9 mouse cellular contexts compared by ENCODE assay signal in genomic region chr1:135734225-135734937, GRCm38 (mm10). TPM values are rescaled to one million over a fixed set of nuclear protein-coding genes. Genes with fewer than 3 reads are reported as not detected.
DNase-seq lines count a peak whose midpoint lies in the region; ATAC-seq lines count a peak whose summit lies in the region.
"Had no signal": no experiment of that assay in that cellular context is flagged by ENCODE, and none has a peak within 500 bp of the region (broad histone marks: within the 10 kb centered on the region; RNA-seq: fewer than 3 reads in every experiment).

No protein-coding gene starts in this region.

- no peak for ATAC-seq in megakaryocyte, adult 5-6 weeks (ENCODE audit: poor library complexity, severe bottlenecking)
- ATAC-seq in forebrain, embryonic 16.5 days = peak; percentile 70
- ATAC-seq in hindbrain, embryonic 14.5 days (ENCODE audit: low FRiP score) = peak; percentile 71; the same call in 1 of the 2 replicates
- ATAC-seq in neural tube, embryonic 14.5 days (ENCODE audit: low read depth) = peak; percentile 73
- ATAC-seq in erythroblast, adult 5-6 weeks (replicated peaks; ENCODE audit: low FRiP score, poor library complexity, severe bottlenecking) = no peak

- WGBS in forebrain, embryonic 16.5 days = 22% methylated on average over 6 of the region's 7 CpGs
- 29% methylated on average over 6 of the region's 7 CpGs for WGBS in hindbrain, embryonic 14.5 days
- 33% methylated on average over 6 of the region's 7 CpGs for WGBS in neural tube, embryonic 14.5 days

- peaks cover 2% of the 10 kb centered on the region; the same call in 1 of the 2 replicates for H3K9me3 ChIP-seq in megakaryocyte, embryonic 14.5 days
- H3K9me3 ChIP-seq in forebrain, embryonic 16.5 days (ENCODE audit: control insufficient read depth, low read length) = no peaks in the 10 kb centered on the region
- H3K9me3 ChIP-seq in hindbrain, embryonic 14.5 days (ENCODE audit: control insufficient read depth, low read length) = no peaks in the 10 kb centered on the region
- H3K9me3 ChIP-seq in neural tube, embryonic 14.5 days (ENCODE audit: control insufficient read depth, low read length) = no peaks in the 10 kb centered on the region

- H3K9ac ChIP-seq in forebrain, embryonic 16.5 days (replicated peaks; ENCODE audit: low read depth, low read length) = no peak overlapping the region
- no peak overlapping the region for H3K9ac ChIP-seq in hindbrain, embryonic 14.5 days
- no peak overlapping the region for H3K9ac ChIP-seq in neural tube, embryonic 14.5 days (replicated peaks; ENCODE audit: low read depth, low read length)

- H3K4me1 ChIP-seq in megakaryocyte, embryonic 14.5 days = peaks cover 92% of the 10 kb centered on the region
- H3K4me1 ChIP-seq in forebrain, embryonic 16.5 days (replicated peaks; ENCODE audit: control insufficient read depth, insufficient read depth, low read length) = peaks cover 28% of the 10 kb centered on the region
- peaks cover 34% of the 10 kb centered on the region for H3K4me1 ChIP-seq in hindbrain, embryonic 14.5 days (replicated peaks; ENCODE audit: control insufficient read depth, insufficient read depth, low read length)
- H3K4me1 ChIP-seq in neural tube, embryonic 14.5 days (ENCODE audit: control insufficient read depth, insufficient read depth, low read length) = peaks cover 22% of the 10 kb centered on the region

- peak overlapping the region; percentile 76 for H3K4me3 ChIP-seq in megakaryocyte, embryonic 14.5 days (replicated peaks)
- no peak overlapping the region for H3K4me3 ChIP-seq in forebrain, embryonic 16.5 days (replicated peaks; ENCODE audit: low read length)
- no peak overlapping the region for H3K4me3 ChIP-seq in hindbrain, embryonic 14.5 days (replicated peaks; ENCODE audit: low read length)
- no peak overlapping the region for H3K4me3 ChIP-seq in neural tube, embryonic 14.5 days (ENCODE audit: low read depth, low read length)

- intact Hi-C loops in left cerebral cortex, postnatal 25 days (cut with DNase I) = no loop called here

- no peak overlapping the region for H3K4me2 ChIP-seq in forebrain, embryonic 16.5 days (ENCODE audit: low read length)
- no peak overlapping the region for H3K4me2 ChIP-seq in hindbrain, embryonic 14.5 days (replicated peaks)
- peak overlapping the region; percentile 2; the same call in 1 of the 2 replicates for H3K4me2 ChIP-seq in neural tube, embryonic 14.5 days (ENCODE audit: low read depth, low read length)

- no peak overlapping the region for H3K27ac ChIP-seq in forebrain, embryonic 16.5 days (ENCODE audit: low read length)
- no peak overlapping the region for H3K27ac ChIP-seq in hindbrain, embryonic 14.5 days
- no peak overlapping the region for H3K27ac ChIP-seq in neural tube, embryonic 14.5 days (ENCODE audit: low read depth, low read length)

- H3K27me3 ChIP-seq in megakaryocyte, embryonic 14.5 days (replicated peaks) = no peaks in the 10 kb centered on the region
- H3K27me3 ChIP-seq in forebrain, embryonic 16.5 days (replicated peaks; ENCODE audit: control insufficient read depth, insufficient read depth, low read length) = no peaks in the 10 kb centered on the region
- no peaks in the 10 kb centered on the region for H3K27me3 ChIP-seq in hindbrain, embryonic 14.5 days (ENCODE audit: control insufficient read depth, insufficient read depth, low read length)
- no peaks in the 10 kb centered on the region for H3K27me3 ChIP-seq in neural tube, embryonic 14.5 days (ENCODE audit: control insufficient read depth, insufficient read depth, low read length)

- DNase-seq in hindbrain, embryonic 14.5 days (ENCODE audit: low spot score) = no peak
- peak; percentile 43 to 73 for DNase-seq in left cerebral cortex, postnatal 25 days (ENCODE audit: low spot score in 2 of 2)
- DNase-seq in urinary bladder, postnatal 10 days (ENCODE audit: low spot score) = no peak

- H3K36me3 ChIP-seq in megakaryocyte, embryonic 14.5 days (replicated peaks; ENCODE audit: low read length) = peaks cover 77% of the 10 kb centered on the region
- H3K36me3 ChIP-seq in forebrain, embryonic 16.5 days (ENCODE audit: control insufficient read depth, insufficient read depth) = no peaks in the 10 kb centered on the region
- no peaks in the 10 kb centered on the region for H3K36me3 ChIP-seq in hindbrain, embryonic 14.5 days (replicated peaks; ENCODE audit: control insufficient read depth, insufficient read depth)
- H3K36me3 ChIP-seq in neural tube, embryonic 14.5 days (ENCODE audit: control insufficient read depth, insufficient read depth, low read length) = no peaks in the 10 kb centered on the region

RNA-seq across cellular contexts. Expression of gene Csrp1, which starts 14.5 kb away (rescaled TPM):
- 55.5 and 121 TPM in 2 replicates for polyA plus RNA-seq in megakaryocyte, embryonic 14.5 days (2012; ENCODE audit: insufficient read depth, low replicate concordance)
- total RNA-seq in megakaryocyte, adult 5-6 weeks (2015) = 86.2 and 87.6 TPM in 2 replicates
- total RNA-seq in megakaryocyte, adult 5-6 weeks (2017) = 99.9 and 100 TPM in 2 replicates
- 14.5 and 17.6 TPM in 2 replicates for polyA plus RNA-seq in forebrain, embryonic 16.5 days (2015; fragmentation: Nextera tagmentation; extraction: Ambion mirVana)
- 21.7 and 22.1 TPM in 2 replicates for polyA plus RNA-seq in hindbrain, embryonic 14.5 days (2014; fragmentation: Nextera tagmentation; extraction: Ambion mirVana)
- 100 to 1,000 TPM; 179 to 206 TPM for total RNA-seq in left cerebral cortex, postnatal 25 days (2021)
- 11.7 and 17.9 TPM in 2 replicates for polyA plus RNA-seq in neural tube, embryonic 14.5 days (2014; fragmentation: Nextera tagmentation; extraction: Ambion mirVana)
- 23.4 and 27.6 TPM in 2 replicates for total RNA-seq in erythroblast, adult 5-6 weeks (2015; ENCODE audit: low replicate concordance)
- total RNA-seq in erythroblast, adult 5-6 weeks (2017; ENCODE audit: low replicate concordance) = 21.5 and 23.1 TPM in 2 replicates

RNA-seq across cellular contexts. Expression of gene Phlda3, which starts 31.5 kb away (rescaled TPM):
- 104 and 232 TPM in 2 replicates for polyA plus RNA-seq in megakaryocyte, embryonic 14.5 days (2012; ENCODE audit: insufficient read depth, low replicate concordance)
- total RNA-seq in megakaryocyte, adult 5-6 weeks (2015) = 0.75 TPM in 1 of 2 replicates, not detected in the other
- 0.22 and 1.2 TPM in 2 replicates for total RNA-seq in megakaryocyte, adult 5-6 weeks (2017)
- polyA plus RNA-seq in forebrain, embryonic 16.5 days (2015; fragmentation: Nextera tagmentation; extraction: Ambion mirVana) = 17.3 and 19.9 TPM in 2 replicates
- polyA plus RNA-seq in hindbrain, embryonic 14.5 days (2014; fragmentation: Nextera tagmentation; extraction: Ambion mirVana) = 38.5 and 38.7 TPM in 2 replicates
- total RNA-seq in left cerebral cortex, postnatal 25 days (2021) = 10 to 100 TPM; 20.0 to 20.3 TPM
- polyA plus RNA-seq in neural tube, embryonic 14.5 days (2014; fragmentation: Nextera tagmentation; extraction: Ambion mirVana) = 38.4 and 40.2 TPM in 2 replicates
- not detected in 2 replicates for total RNA-seq in erythroblast, adult 5-6 weeks (2015; ENCODE audit: low replicate concordance)
- total RNA-seq in erythroblast, adult 5-6 weeks (2017; ENCODE audit: low replicate concordance) = not detected in 2 replicates

RNA-seq across cellular contexts. Expression of gene Tnni1, which starts 44.9 kb away (rescaled TPM):
- polyA plus RNA-seq in megakaryocyte, embryonic 14.5 days (2012; ENCODE audit: insufficient read depth, low replicate concordance) = 0.82 TPM in 1 of 2 replicates, not detected in the other
- 0.36 and 0.45 TPM in 2 replicates for total RNA-seq in megakaryocyte, adult 5-6 weeks (2015)
- not detected in 2 replicates for total RNA-seq in megakaryocyte, adult 5-6 weeks (2017)
- 0.88 TPM in 1 of 2 replicates, not detected in the other for polyA plus RNA-seq in forebrain, embryonic 16.5 days (2015; fragmentation: Nextera tagmentation; extraction: Ambion mirVana)
- 0.47 and 1.7 TPM in 2 replicates for polyA plus RNA-seq in hindbrain, embryonic 14.5 days (2014; fragmentation: Nextera tagmentation; extraction: Ambion mirVana)
- total RNA-seq in left cerebral cortex, postnatal 25 days (2021) = 1 to 10 TPM; 2.5 to 3.4 TPM
- 3.2 and 3.4 TPM in 2 replicates for polyA plus RNA-seq in neural tube, embryonic 14.5 days (2014; fragmentation: Nextera tagmentation; extraction: Ambion mirVana)
- total RNA-seq in erythroblast, adult 5-6 weeks (2015; ENCODE audit: low replicate concordance) = not detected in 2 replicates
- not detected in 2 replicates for total RNA-seq in erythroblast, adult 5-6 weeks (2017; ENCODE audit: low replicate concordance)
- total RNA-seq: MEL had no signal

Comparison
In these comparisons a context has a peak if more than half of its experiments do, and no peak if none do; other contexts are left out.
1. ATAC-seq: peak in forebrain, embryonic 16.5 days (single experiment), hindbrain, embryonic 14.5 days (single experiment) and neural tube, embryonic 14.5 days (single experiment); none in megakaryocyte, adult 5-6 weeks (single experiment) and erythroblast, adult 5-6 weeks (single experiment).
2. DNase-seq: peak in left cerebral cortex, postnatal 25 days (2 of 2); none in hindbrain, embryonic 14.5 days (single experiment) and urinary bladder, postnatal 10 days (single experiment).